ENCODE assay signal across 11 mouse cellular contexts in genomic region chr12:11370056-11370455, GRCm38 (mm10).
DNase-seq lines count a peak whose midpoint lies in the region; ATAC-seq and TF ChIP-seq lines count a peak whose summit lies in the region.
"Had no signal": no experiment of that assay in that cellular context is flagged by ENCODE, and none has a peak within 500 bp of the region (broad histone marks: within the 10 kb centered on the region; RNA-seq: fewer than 3 reads in every experiment).

No protein-coding gene starts in this region.

- H3K9me3 ChIP-seq in hindbrain, embryonic 14.5 days (ENCODE audit: control insufficient read depth, low read length), result no peaks in the 10 kb centered on the region
- no peaks in the 10 kb centered on the region for H3K9me3 ChIP-seq in hindbrain, embryonic 12.5 days (replicated peaks)
- H3K9me3 ChIP-seq in midbrain, postnatal 0 days (ENCODE audit: low read length), result no peaks in the 10 kb centered on the region
- H3K9me3 ChIP-seq: heart, embryonic 15.5 days; limb, embryonic 12.5 days; neural tube, embryonic 12.5 days had no signal

- DNase-seq in hindbrain, embryonic 14.5 days (ENCODE audit: low spot score), result peak; percentile 47
- DNase-seq in brain, embryonic 18.5 days (ENCODE audit: low read depth, low spot score), result peak; percentile 22
- DNase-seq in left cerebral cortex, adult 11 months (ENCODE audit: low spot score), result peak; percentile 56
- peak; percentile 74 for DNase-seq in midbrain, postnatal 0 days (ENCODE audit: low spot score)
- DNase-seq in kidney, postnatal 4 days, result no peak
- no peak for DNase-seq in kidney, adult 2 months
- DNase-seq in MN1 (ENCODE audit: low spot score), result no peak

- WGBS in hindbrain, embryonic 14.5 days, result 39% methylated on average over 4 of the region's 4 CpGs
- WGBS in hindbrain, embryonic 12.5 days, result 61% methylated on average over 4 of the region's 4 CpGs
- 23% methylated on average over 4 of the region's 4 CpGs for WGBS in midbrain, postnatal 0 days
- 64% methylated on average over 4 of the region's 4 CpGs for WGBS in kidney, adult 2 months

- no peaks in the 10 kb centered on the region for H3K4me1 ChIP-seq in hindbrain, embryonic 14.5 days (replicated peaks; ENCODE audit: control insufficient read depth, insufficient read depth, low read length)
- H3K4me1 ChIP-seq in hindbrain, embryonic 12.5 days, result no peaks in the 10 kb centered on the region
- H3K4me1 ChIP-seq in midbrain, postnatal 0 days (ENCODE audit: insufficient read depth, low read length), result no peaks in the 10 kb centered on the region
- H3K4me1 ChIP-seq in kidney, adult 2 months (ENCODE audit: control insufficient read depth, insufficient read depth, low read length), result no peaks in the 10 kb centered on the region
- H3K4me1 ChIP-seq: heart, embryonic 15.5 days; limb, embryonic 12.5 days; neural tube, embryonic 12.5 days had no signal

- no peak overlapping the region for H3K27ac ChIP-seq in hindbrain, embryonic 14.5 days
- no peak overlapping the region for H3K27ac ChIP-seq in hindbrain, embryonic 12.5 days
- no peak overlapping the region for H3K27ac ChIP-seq in midbrain, postnatal 0 days (ENCODE audit: low read depth, low read length)
- no peak overlapping the region for H3K27ac ChIP-seq in kidney, adult 2 months (ENCODE audit: insufficient read depth, low read depth, low read length)
- H3K27ac ChIP-seq: heart, embryonic 15.5 days; limb, embryonic 12.5 days; neural tube, embryonic 12.5 days had no signal

- no peak for TF ChIP-seq POLR2A in kidney, adult 2 months (IDR thresholded peaks at IDR 0.05; ENCODE audit: low read depth, low read length)

- peak; percentile 43; the same call in 1 of the 2 replicates for ATAC-seq in hindbrain, embryonic 14.5 days (ENCODE audit: low FRiP score)
- no peak for ATAC-seq in hindbrain, embryonic 12.5 days (ENCODE audit: low FRiP score)
- ATAC-seq in midbrain, postnatal 0 days (ENCODE audit: low FRiP score), result peak; percentile 89

- TF ChIP-seq CTCF in midbrain, postnatal 0 days (IDR thresholded peaks at IDR 0.05), result no peak
- no peak for TF ChIP-seq CTCF in kidney, adult 2 months (conservative IDR thresholded peaks at IDR 0.05; ENCODE audit: insufficient read depth, insufficient read length, low read depth, low read length)

- no peak overlapping the region for H3K9ac ChIP-seq in hindbrain, embryonic 14.5 days
- H3K9ac ChIP-seq in hindbrain, embryonic 12.5 days, result no peak overlapping the region
- no peak overlapping the region for H3K9ac ChIP-seq in midbrain, postnatal 0 days (replicated peaks; ENCODE audit: low read length, poor library complexity, severe bottlenecking)
- H3K9ac ChIP-seq: heart, embryonic 15.5 days; limb, embryonic 12.5 days; neural tube, embryonic 12.5 days had no signal

- H3K27me3 ChIP-seq in hindbrain, embryonic 14.5 days (ENCODE audit: control insufficient read depth, insufficient read depth, low read length), result no peaks in the 10 kb centered on the region
- no peaks in the 10 kb centered on the region for H3K27me3 ChIP-seq in hindbrain, embryonic 12.5 days
- no peaks in the 10 kb centered on the region for H3K27me3 ChIP-seq in midbrain, postnatal 0 days (ENCODE audit: insufficient read depth, low read length)
- H3K27me3 ChIP-seq in kidney, adult 2 months (replicated peaks; ENCODE audit: control insufficient read depth, insufficient read depth, low read length), result no peaks in the 10 kb centered on the region
- H3K27me3 ChIP-seq: heart, embryonic 15.5 days; limb, embryonic 12.5 days; neural tube, embryonic 12.5 days had no signal

- no peaks in the 10 kb centered on the region for H3K36me3 ChIP-seq in hindbrain, embryonic 14.5 days (replicated peaks; ENCODE audit: control insufficient read depth, insufficient read depth)
- no peaks in the 10 kb centered on the region for H3K36me3 ChIP-seq in hindbrain, embryonic 12.5 days
- H3K36me3 ChIP-seq in midbrain, postnatal 0 days (ENCODE audit: insufficient read depth, low read length), result no peaks in the 10 kb centered on the region; the same call in 1 of the 2 replicates
- H3K36me3 ChIP-seq in kidney, adult 2 months (ENCODE audit: control insufficient read depth, insufficient read depth, low read length), result no peaks in the 10 kb centered on the region
- H3K36me3 ChIP-seq: heart, embryonic 15.5 days; limb, embryonic 12.5 days; neural tube, embryonic 12.5 days had no signal

- no peak overlapping the region for H3K4me3 ChIP-seq in hindbrain, embryonic 14.5 days (replicated peaks; ENCODE audit: low read length)
- no peak overlapping the region for H3K4me3 ChIP-seq in hindbrain, embryonic 12.5 days
- H3K4me3 ChIP-seq in midbrain, postnatal 0 days (ENCODE audit: low read depth, low read length), result no peak overlapping the region
- H3K4me3 ChIP-seq in kidney, adult 2 months (ENCODE audit: insufficient read depth, low read depth, low read length), result no peak overlapping the region
- H3K4me3 ChIP-seq: heart, embryonic 15.5 days; limb, embryonic 12.5 days; neural tube, embryonic 12.5 days had no signal

- H3K4me2 ChIP-seq in hindbrain, embryonic 14.5 days (replicated peaks), result no peak overlapping the region
- no peak overlapping the region for H3K4me2 ChIP-seq in hindbrain, embryonic 12.5 days (replicated peaks)
- no peak overlapping the region for H3K4me2 ChIP-seq in midbrain, postnatal 0 days (ENCODE audit: low read depth, low read length, poor library complexity, severe bottlenecking)
- H3K4me2 ChIP-seq: heart, embryonic 15.5 days; limb, embryonic 12.5 days; neural tube, embryonic 12.5 days had no signal

Comparison
In these comparisons a context has a peak if more than half of its experiments do, and no peak if none do; other contexts are left out.
1. DNase-seq: peak in hindbrain, embryonic 14.5 days (single experiment), brain, embryonic 18.5 days (single experiment), left cerebral cortex, adult 11 months (single experiment) and midbrain, postnatal 0 days (single experiment); none in kidney, postnatal 4 days (0 of 2), kidney, adult 2 months (single experiment) and MN1 (single experiment).